Mouse (Mus musculus): ENCODE data around the gene Gm15128. TPM values are rescaled to one million over a fixed set of nuclear protein-coding genes. Genes with fewer than 3 reads are reported as not detected.
"Not testable (repeated sequence)": the region's sequence is repeated elsewhere in the genome, so short reads cannot be mapped to it uniquely, and the experiment has no call there.

Gene Gm15128
- polyA plus RNA-seq (2015; fragmentation: Nextera tagmentation; extraction: Ambion mirVana), result not detected in 2 replicates

- not testable (repeated sequence) for H3K9ac ChIP-seq (replicated peaks); H3K4me1 ChIP-seq; H3K9me3 ChIP-seq; H3K4me2 ChIP-seq (replicated peaks); H3K4me3 ChIP-seq; H3K27ac ChIP-seq (replicated peaks); H3K36me3 ChIP-seq; ATAC-seq (replicated peaks); H3K27me3 ChIP-seq
- WGBS, result 86% methylated on average over 7 of the region's 7 CpGs
These were observed at the start of gene Gm15128 for GRCm38 (mm10) chrX:147765691-147766090. Gene Gm15128 (plus strand): TSS chrX:147765991.

Other genes starting within 250 kb of the Gm15128 start
- 15.9 and 18.0 TPM in 2 replicates for gene Lrch2, start 211.9 kb upstream of the Gm15128 start, polyA plus RNA-seq (2015; fragmentation: Nextera tagmentation; extraction: Ambion mirVana)
- not detected in 2 replicates for gene Gm15080, start 227.0 kb downstream of the Gm15128 start, polyA plus RNA-seq (2015; fragmentation: Nextera tagmentation; extraction: Ambion mirVana)